Comparison of ENCODE assay signal across 8 mouse cellular contexts in genomic region chr11:98149786-98150624, GRCm38 (mm10). TPM values are rescaled to one million over a fixed set of nuclear protein-coding genes. Genes with fewer than 3 reads are reported as not detected.
DNase-seq lines count a peak whose midpoint lies in the region; ATAC-seq lines count a peak whose summit lies in the region.

TSS of gene Fbxl20 (minus strand) at chr11:98150403.

- no peaks in the 10 kb centered on the region for H3K9me3 ChIP-seq in hindbrain, embryonic 11.5 days (ENCODE audit: control insufficient read depth, low read length)

- peak; percentile 96 for DNase-seq in Muller cell, postnatal 12 days (ENCODE audit: inconsistent ontology term)
- peak; percentile 92 for DNase-seq in cerebellum, adult 9-11 months
- peak; percentile 81 to 93 for DNase-seq in frontal cortex, adult 2 months (ENCODE audit: extremely low spot score in 1 of 2, low spot score in 1 of 2)
- peak; percentile 94 for DNase-seq in hindbrain, embryonic 11.5 days (ENCODE audit: low spot score)
- peak; percentile 87 to 89 for DNase-seq in layer of hippocampus, postnatal 10 days (ENCODE audit: low spot score in 2 of 2)
- DNase-seq in lung, postnatal 10 days: peak; percentile 95
- DNase-seq in ovary, postnatal 36 days (ENCODE audit: low spot score): peak; percentile 90
- DNase-seq in thymus, postnatal 25 days: peak; percentile 86

- H3K36me3 ChIP-seq in hindbrain, embryonic 11.5 days (ENCODE audit: control insufficient read depth, insufficient read depth, low read length): no peaks in the 10 kb centered on the region

- peak; percentile 91 for ATAC-seq in hindbrain, embryonic 11.5 days (ENCODE audit: low FRiP score)

- peak within 1 kb of the TSS; percentile 95 for H3K27ac ChIP-seq in hindbrain, embryonic 11.5 days (ENCODE audit: low read depth, low read length)

- peak within 1 kb of the TSS; percentile 94 for H3K4me2 ChIP-seq in hindbrain, embryonic 11.5 days (replicated peaks; ENCODE audit: low read depth, low read length)

- peak within 1 kb of the TSS; percentile 74 for H3K4me3 ChIP-seq in hindbrain, embryonic 11.5 days (ENCODE audit: low read depth, low read length)

- H3K27me3 ChIP-seq in hindbrain, embryonic 11.5 days (ENCODE audit: control insufficient read depth, insufficient read depth, low read length): no peaks in the 10 kb centered on the region

- H3K9ac ChIP-seq in hindbrain, embryonic 11.5 days (ENCODE audit: low read depth, low read length): peak within 1 kb of the TSS; percentile 84

- no peaks in the 10 kb centered on the region; the same call in 1 of the 2 replicates for H3K4me1 ChIP-seq in hindbrain, embryonic 11.5 days (replicated peaks; ENCODE audit: control insufficient read depth, insufficient read depth, low read length)

- WGBS in hindbrain, embryonic 11.5 days: under 1% methylated on average over 41 of the region's 65 CpGs

RNA-seq across cellular contexts. Expression of gene Fbxl20, which starts in this region (rescaled TPM):
- polyA plus RNA-seq in frontal cortex, adult 2 months (2012; rRNA removed): 26.8 and 28.5 TPM in 2 replicates
- polyA plus RNA-seq in hindbrain, embryonic 11.5 days (2014; fragmentation: Nextera tagmentation; extraction: Ambion mirVana): 22.3 and 29.6 TPM in 2 replicates
- total RNA-seq in layer of hippocampus, postnatal 10 days (2021): 10 to 100 TPM; 27.8 to 32.0 TPM

Comparison
In these comparisons a context has a peak if more than half of its experiments do, and no peak if none do; other contexts are left out.
1. Peak in every context shown above with its lines: DNase-seq, ATAC-seq, H3K4me3 ChIP-seq and H3K27ac ChIP-seq.